In genomic region chr9:123034426-123034825, GRCm38 (mm10) we compare ENCODE assay signal across 30 mouse cellular contexts. TPM values are rescaled to one million over a fixed set of nuclear protein-coding genes. Genes with fewer than 3 reads are reported as not detected.
"Had no signal": no experiment of that assay in that cellular context is flagged by ENCODE, and none has a peak within 500 bp of the region (broad histone marks: within the 10 kb centered on the region; RNA-seq: fewer than 3 reads in every experiment).

Gene Tgm4, plus strand, starts transcription at chr9:123034726.

- ATAC-seq: forebrain, embryonic 13.5 days; forebrain, embryonic 14.5 days; forebrain, embryonic 15.5 days; forebrain, embryonic 16.5 days had no signal

- H3K9ac ChIP-seq: embryonic facial prominence, embryonic 12.5 days; embryonic facial prominence, embryonic 13.5 days; embryonic facial prominence, embryonic 15.5 days; forebrain, embryonic 12.5 days; forebrain, embryonic 13.5 days; forebrain, embryonic 15.5 days had no signal

- H3K27me3 ChIP-seq: embryonic facial prominence, embryonic 12.5 days; embryonic facial prominence, embryonic 13.5 days; embryonic facial prominence, embryonic 15.5 days; forebrain, embryonic 12.5 days; forebrain, embryonic 15.5 days had no signal

- H3K4me1 ChIP-seq: embryonic facial prominence, embryonic 12.5 days; embryonic facial prominence, embryonic 13.5 days; embryonic facial prominence, embryonic 15.5 days; forebrain, embryonic 12.5 days; forebrain, embryonic 13.5 days; forebrain, embryonic 15.5 days; heart, embryonic 10.5 days had no signal

- H3K4me2 ChIP-seq: embryonic facial prominence, embryonic 12.5 days; embryonic facial prominence, embryonic 13.5 days; embryonic facial prominence, embryonic 15.5 days; forebrain, embryonic 12.5 days; forebrain, embryonic 13.5 days; forebrain, embryonic 15.5 days had no signal

- H3K27ac ChIP-seq: embryonic facial prominence, embryonic 10.5 days; embryonic facial prominence, embryonic 12.5 days; embryonic facial prominence, embryonic 13.5 days; embryonic facial prominence, embryonic 15.5 days; forebrain, embryonic 10.5 days; forebrain, embryonic 12.5 days; forebrain, embryonic 13.5 days; forebrain, embryonic 15.5 days; gastrocnemius, adult 2 months; heart, adult 2 months; heart, embryonic 10.5 days had no signal

- H3K9me3 ChIP-seq: embryonic facial prominence, embryonic 10.5 days; embryonic facial prominence, embryonic 12.5 days; embryonic facial prominence, embryonic 13.5 days; embryonic facial prominence, embryonic 15.5 days; forebrain, embryonic 10.5 days; forebrain, embryonic 12.5 days; forebrain, embryonic 13.5 days; forebrain, embryonic 15.5 days; heart, embryonic 10.5 days had no signal

- H3K4me3 ChIP-seq: embryonic facial prominence, embryonic 10.5 days; embryonic facial prominence, embryonic 12.5 days; embryonic facial prominence, embryonic 13.5 days; embryonic facial prominence, embryonic 15.5 days; erythroblast, embryonic 14.5 days; forebrain, embryonic 10.5 days; forebrain, embryonic 12.5 days; forebrain, embryonic 13.5 days; forebrain, embryonic 15.5 days; gastrocnemius, adult 2 months; heart, adult 2 months; heart, embryonic 10.5 days had no signal

- H3K36me3 ChIP-seq: embryonic facial prominence, embryonic 10.5 days; embryonic facial prominence, embryonic 12.5 days; embryonic facial prominence, embryonic 13.5 days; embryonic facial prominence, embryonic 15.5 days; forebrain, embryonic 10.5 days; forebrain, embryonic 12.5 days; forebrain, embryonic 15.5 days; heart, embryonic 10.5 days had no signal

- DNase-seq: cerebellum, adult 8-10 months; cerebellum, adult 9-10 months; cerebellum, adult 9-11 months; cerebellum, postnatal 10 days; cerebellum, postnatal 14 days; cerebellum, postnatal 25 days; cerebellum, postnatal 36 days; embryo, embryonic 11 days; gastrocnemius, adult 2 months; gastrocnemius, postnatal 10 days; gastrocnemius, postnatal 14 days; gastrocnemius, postnatal 25 days; gastrocnemius, postnatal 36 days; heart, adult 11 months; heart, adult 18-20 months; heart, adult 2 months had no signal

RNA-seq across cellular contexts. Expression of gene Tgm4, which starts in this region (rescaled TPM):
- total RNA-seq: gastrocnemius, adult 8-10 months; gastrocnemius, postnatal 36 days; heart, adult 18-20 months; heart, adult 2 months; heart, adult 8-10 months had no signal
- polyA plus RNA-seq: forebrain, embryonic 13.5 days; heart, adult 2 months had no signal
